Mouse (Mus musculus) cerebellum, postnatal 10 days (tissue): ENCODE measurements around the gene Tbc1d32.

Experiments
- DNase-seq, 2 experiments: peaks; one replicate each; pipeline ENCODE4 v3.0.0; 2021; ENCODE audit warnings: mixed read lengths in 2 of 2

The Tbc1d32 gene

DNA sequence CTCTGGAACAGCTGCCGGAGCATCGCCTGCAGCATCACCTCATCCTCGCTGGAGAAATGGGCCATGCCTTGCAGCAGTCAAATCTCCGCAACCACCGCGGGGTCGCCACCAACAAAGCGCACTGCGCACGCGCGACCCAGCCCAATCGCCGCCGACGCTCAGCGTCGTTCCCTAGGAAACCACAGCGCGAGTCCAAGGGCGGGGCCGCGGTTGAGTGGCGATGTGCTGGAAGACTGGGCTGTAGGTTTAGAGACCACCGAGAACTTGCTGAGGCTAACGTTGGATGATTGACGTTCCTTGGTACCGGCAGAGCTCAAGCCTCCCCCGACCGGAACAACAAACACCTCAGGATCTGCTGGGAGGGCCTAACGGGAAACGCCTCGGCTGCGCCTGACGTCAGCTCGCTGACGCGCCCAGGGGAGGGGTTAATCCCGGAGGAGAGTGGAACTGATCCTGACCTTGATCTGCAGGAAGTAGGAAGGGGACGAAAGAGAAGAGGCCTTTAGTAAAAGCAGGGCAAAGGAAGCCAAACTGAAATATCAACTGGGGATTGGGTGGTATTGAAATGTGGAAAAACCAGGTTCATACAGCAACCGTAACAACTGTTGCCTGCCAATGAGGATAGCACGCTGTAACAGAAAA, at the start of gene Tbc1d32:
Tbc1d32 (minus strand) TSS at position 122 of the 642 bp plus-strand sequence.
- peak; percentile 97 to 98 for DNase-seq

DNA sequence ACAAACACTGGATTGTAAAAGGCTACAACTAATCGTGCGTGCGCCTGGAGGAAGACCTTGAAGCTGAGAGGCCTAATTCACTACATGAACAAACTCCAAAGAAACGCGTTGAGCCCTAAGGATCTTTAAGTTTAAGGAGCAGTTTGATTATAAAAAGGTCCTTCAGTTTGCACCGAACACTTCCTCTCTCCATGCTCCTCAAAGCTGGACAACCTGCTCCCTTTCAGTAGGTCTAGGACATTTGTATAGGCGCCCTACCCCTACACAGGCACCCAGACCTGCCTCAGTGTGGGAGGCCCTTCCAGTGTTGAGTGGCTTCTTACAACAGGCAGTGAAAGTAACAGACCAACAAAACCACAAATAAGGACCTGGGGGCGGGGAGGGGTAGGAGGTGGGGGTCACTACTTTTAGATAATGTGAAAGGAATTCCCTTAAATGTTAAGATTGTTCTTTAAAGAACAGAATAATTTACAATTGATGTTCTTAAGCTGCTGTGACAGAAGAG, 666 bp downstream of the Tbc1d32 start:
- DNase-seq: peak; percentile 21 to 23

DNA sequence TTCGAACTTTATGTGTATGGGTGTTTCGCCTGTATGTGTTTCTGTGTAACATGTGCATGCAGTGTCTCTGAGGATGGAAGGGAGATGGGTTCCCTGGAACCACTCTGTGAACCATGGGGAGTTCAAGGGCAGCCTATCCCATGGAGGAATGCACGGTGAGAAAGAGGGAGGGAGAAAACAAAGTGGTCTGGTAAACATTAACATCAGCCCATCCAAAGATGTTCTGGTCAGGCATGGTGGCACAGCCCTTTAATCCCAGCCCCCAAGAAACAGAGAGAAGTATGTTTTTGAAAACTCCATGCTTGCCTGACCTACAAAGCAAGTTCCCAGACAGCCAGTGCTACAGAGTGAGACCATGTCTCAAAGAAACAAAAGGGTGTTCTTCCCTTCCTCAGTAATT, 12.7 kb downstream of the Tbc1d32 start:
- no peak for DNase-seq

DNA sequence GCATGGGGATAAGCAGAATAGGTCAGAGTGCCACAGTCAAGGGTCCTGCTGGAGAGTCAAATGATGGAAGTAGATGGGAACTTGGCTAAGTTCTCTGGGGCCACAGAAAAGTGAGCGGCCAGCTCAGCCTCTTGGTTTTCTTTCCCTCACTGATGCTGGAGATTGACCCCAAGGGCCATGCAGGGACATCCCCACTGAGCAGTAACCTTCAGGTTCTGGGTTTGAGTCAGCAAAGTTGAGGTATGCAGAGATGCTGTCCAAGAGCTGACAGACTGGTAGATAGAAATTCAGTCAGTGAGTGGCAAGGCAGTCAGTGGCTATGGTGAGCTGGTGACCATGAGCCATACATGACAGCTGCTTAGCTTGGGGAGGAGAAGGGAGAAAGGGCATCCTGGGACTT, 18.1 kb downstream of the Tbc1d32 start:
- no peak for DNase-seq

DNA sequence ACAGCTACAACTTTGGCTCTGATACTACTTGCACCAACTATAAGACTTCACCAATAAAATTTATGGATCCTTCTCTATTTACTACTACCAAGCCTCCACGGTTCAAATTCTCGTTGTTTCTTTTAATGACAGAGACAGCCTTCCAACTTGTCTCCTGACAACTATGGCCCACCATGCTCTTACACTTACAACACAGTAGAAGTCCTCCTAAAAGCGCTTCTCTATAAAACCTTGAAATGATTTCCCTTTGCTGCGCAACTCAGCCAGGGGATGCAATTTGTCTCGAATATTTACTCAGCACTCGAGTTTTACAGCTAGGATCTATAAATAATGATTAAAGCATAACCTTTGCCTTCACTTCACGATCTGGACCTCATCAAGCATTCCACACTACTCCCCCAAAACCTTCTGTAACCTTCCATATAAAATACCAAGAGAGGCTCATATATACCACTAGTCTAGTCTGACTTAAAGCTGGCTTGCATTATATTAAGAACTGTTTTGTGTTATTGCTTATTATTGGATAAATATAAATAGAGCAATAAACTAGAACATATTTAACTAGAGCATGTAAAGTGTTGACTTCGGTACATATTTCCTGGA, 21.6 kb downstream of the Tbc1d32 start:
- DNase-seq: no peak

DNA sequence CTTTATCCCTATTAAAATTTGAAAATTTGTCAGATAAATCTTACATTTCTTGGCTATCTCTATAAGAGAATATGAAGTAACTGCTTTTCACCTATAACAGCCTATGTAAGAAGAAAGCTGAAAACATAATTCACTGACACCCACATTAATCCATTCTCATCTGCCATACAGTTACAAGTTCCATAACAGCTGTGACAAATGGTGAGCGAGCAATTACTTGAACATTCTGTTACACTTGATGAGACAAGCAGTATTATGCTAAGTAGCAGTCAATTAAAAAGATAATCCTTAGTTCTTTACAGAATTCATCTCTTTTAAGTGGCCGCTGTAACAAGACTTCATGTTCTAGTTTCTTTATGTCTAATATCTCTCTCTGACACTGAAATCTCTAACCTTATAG, 24.1 kb downstream of the Tbc1d32 start:
- DNase-seq: no peak

DNA sequence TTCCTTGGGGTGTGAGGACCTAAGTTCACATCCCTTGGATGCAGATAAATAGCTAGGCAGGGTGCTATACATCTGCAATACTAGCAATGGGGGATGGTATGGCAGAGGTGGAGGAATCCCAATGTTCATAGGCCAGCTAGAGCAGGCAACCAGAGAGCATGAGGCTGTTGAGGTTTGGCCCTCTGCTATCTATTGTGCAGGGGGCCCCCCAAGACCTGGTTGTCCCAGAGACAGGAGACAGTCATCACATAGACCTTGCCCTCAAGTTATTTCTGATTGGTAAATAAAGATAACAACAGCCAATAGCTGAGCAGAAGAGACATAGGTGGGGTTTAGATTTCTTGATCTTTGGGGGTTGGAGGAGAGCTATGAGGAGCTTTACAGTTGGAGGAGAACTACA, 28.6 kb downstream of the Tbc1d32 start:
- DNase-seq: no peak

DNA sequence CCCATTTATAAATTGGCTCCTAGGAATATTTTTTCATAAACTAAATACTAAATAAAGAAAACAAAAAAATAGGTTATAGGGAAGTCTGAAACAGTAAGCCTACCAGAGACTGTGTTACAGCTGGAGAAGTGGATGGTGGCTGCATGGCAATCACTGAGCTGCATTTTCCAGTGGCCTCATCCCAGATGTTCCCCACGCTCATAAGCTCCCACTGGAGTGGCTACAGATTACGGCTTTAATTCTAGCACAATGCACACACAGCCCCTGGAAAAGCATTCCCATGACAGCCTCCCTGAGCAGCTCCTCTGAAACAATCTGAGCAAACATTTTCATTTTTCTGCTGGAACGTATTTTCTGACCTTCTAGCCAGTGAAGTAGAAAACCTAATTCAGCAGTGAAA, 29.8 kb downstream of the Tbc1d32 start:
- DNase-seq: no peak

DNA sequence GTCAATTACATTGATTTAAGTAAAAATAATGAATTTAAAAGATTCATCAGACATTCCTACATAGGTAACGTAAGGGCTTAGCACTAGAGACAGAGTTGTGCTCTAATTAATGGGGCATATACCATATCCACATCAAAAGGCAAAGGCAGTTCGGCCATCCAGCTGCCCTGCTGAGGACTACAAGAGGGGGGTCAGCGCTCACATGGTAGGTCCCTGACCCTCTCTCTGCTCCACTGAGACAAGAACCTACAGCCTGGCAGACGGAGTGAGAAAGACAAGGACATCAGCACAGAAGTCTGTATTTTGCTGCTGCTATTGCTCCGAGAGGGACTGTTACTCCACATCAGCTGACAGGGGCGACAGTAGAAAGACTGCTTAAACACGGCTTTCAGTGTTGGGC, 34.2 kb downstream of the Tbc1d32 start:
- DNase-seq: no peak

DNA sequence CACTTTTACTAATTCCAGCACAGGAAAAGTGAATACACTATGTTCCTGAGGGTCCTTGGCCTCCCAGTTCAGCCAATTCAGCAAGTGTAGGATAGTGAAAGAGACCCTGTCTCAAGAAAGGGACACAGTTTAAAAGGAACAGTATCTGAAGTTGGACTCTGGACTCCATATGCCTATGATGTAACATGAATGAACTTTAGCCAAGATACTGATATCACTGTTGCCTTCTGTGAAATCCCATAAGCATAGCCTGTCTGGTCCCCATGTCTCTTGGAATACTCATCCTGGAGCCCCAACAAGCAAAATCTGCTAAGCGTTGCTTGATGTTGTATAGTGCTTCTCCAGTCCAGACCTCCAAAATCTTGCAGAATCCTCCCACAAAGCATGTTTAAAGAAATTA, 46.8 kb downstream of the Tbc1d32 start:
- DNase-seq: no peak

DNA sequence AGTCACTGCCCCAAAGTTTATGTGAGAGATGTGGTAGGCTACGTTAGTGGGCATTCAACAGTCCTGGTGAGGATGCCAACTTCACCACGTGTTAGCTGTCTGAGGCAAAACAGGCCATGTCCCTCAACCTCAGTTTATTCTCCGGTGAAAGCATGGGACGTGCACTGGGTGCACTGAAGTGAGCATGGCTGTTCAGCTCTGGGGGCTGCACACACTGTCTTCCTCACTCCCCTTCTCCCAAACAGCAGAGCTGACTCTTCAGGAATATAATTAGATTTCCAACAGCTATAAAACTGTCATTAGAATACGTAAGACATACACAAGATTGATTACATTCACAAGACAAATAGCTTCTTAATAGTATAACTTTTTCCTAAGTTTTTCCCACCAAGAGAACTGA, 55.3 kb downstream of the Tbc1d32 start:
- no peak for DNase-seq

DNA sequence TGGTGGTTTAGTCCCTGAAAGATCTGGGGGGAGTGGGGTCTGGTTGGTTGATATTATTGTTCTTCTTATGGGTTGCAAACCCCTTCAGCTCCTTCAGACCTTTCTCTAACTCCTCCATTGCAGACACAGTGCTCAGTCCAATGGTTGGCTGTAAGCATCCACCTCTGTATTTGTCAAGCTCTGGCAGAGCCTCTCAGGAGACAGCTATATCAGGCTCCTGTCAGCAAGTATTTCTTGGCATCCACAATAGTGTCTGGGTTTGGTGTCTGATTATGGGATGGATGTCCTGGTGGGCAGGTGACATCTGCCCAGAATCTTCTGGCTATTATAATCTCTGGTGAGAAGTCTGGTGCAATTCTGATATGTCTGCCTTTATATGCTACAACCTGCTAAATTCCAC, 60.8 kb downstream of the Tbc1d32 start:
- DNase-seq: peak; percentile 9 to 16

DNA sequence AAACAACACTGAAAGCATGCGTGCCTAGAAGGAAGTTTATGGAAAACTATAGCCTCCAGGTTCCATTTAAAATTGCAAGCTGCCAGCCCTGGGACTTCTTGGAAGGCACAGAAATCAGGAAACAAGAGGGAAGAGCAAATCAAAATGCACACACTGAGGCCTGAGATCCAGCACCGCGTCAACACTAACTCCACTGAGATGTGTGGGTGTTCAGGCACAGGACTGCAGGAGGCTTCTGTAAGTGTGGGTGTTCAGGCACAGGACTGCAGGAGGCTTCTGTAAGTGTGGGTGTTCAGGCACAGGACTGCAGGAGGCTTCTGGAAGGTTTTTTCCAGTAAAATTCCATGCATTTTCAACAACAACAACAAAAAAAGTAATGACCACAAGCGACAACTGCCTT, 62.7 kb downstream of the Tbc1d32 start:
- DNase-seq: no peak

DNA sequence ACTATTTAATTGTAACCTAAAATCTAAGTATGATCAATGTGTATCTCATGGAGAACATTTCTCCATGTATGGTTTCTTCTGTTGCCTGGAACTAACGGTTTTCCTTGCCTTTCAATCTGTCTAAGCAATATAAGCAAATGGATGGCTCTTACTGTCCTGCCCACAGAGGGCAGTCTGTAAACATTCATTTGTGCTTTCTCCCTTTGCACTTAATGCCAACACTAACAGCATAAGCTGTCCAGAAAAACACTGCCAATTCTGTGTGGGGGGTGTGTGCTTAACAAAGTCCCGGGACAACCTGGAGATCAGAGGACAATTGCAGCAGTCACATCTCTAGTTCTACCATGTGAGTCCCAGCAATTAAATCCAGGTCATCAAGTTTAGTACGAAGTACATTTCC, 64.1 kb downstream of the Tbc1d32 start:
- DNase-seq: peak; percentile 66 to 71

DNA sequence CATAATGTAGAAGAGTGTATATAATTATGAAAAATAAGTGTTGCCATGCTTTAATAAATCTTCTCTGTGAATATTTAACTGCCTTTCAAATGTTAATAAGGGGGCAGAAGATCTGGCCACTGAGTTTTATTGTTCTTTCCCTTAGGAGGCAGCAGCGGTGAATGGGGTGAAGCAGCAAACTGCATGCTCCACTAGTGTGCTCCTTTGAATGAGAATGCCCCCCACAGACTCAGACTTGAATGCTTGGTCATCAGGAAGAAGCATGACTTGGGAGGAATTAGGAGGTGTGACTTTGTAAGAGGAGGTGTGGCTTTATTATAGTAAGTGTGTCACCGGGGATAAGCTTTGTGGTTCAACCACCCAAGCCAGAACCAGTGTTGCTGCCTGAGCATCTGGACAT, 69.7 kb downstream of the Tbc1d32 start:
- no peak for DNase-seq

DNA sequence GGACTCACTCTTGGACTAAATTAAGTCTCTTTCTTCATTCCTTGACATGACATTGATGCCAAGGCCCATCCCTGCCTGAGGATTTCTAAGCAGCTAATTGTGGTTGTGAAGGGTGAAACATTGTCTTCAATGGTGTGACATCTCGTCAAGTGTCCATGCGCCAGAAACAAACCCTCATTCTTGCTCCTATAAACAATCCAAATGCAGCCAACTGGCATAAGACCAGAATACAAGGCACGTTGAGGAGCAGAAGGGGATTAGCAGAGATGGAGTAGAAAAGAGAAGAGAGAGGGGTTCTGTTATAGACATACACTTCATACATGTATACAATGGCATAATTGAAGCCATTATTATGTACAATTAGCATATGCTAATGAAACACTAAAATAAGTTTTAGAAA, 70.3 kb downstream of the Tbc1d32 start:
- peak; percentile 52 to 56 for DNase-seq

DNA sequence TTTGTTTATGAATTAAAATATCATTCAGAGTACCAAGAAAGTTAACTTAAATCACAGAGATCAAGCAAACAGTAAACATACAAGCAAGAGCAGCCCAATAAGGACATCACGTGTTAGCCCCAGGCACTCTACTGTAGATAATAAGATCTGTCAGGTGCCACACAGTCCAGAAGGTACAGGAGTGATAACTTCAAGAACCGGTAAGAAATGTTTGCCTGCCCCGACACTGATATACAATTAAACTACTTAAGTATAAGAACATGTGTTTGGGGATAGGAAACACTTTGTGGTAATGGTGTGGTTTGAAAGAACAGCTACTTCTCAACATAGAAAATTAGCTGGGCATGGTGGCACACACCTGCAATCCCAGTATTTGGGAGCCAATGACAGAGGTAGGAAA, 71.5 kb downstream of the Tbc1d32 start:
- no peak for DNase-seq

DNA sequence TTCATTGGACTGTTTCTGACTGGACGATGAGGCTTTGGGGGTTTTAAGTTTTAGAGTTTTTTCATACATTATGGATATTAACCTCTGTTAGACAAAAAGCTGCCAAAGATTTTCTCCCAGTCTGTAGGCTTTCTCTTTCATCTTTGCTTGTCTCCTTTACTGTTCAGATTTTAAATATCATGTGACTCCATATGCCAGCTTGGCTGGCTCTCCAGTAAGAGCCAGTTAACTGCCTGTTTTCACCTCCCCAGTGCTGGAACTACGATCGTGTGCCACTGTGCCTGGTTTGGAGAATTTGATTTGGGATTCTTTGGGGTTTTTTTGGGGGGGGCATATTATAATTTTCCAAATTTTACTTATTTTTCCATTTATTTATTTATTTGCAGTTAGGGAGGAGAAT, 79.6 kb downstream of the Tbc1d32 start:
- no peak for DNase-seq

DNA sequence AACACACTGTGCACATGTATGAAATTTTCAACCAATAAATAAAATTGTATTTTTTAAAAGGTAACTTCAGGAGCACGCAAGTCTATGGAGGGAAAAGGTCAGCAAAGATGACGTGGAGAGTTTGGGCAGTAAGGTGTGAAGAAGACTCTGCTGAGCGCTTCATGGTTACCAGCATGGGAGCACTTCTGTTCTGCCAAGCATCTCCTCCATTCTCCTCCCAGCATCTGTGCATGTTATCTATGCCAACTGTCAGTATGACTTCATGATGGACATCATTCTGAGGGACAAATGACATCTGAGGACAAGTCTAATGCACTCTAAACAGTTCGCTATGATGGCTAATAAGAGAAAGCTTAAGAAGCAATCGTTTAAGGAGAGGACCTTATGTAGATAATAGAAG, 91.3 kb downstream of the Tbc1d32 start:
- peak; percentile 63 to 70 for DNase-seq

DNA sequence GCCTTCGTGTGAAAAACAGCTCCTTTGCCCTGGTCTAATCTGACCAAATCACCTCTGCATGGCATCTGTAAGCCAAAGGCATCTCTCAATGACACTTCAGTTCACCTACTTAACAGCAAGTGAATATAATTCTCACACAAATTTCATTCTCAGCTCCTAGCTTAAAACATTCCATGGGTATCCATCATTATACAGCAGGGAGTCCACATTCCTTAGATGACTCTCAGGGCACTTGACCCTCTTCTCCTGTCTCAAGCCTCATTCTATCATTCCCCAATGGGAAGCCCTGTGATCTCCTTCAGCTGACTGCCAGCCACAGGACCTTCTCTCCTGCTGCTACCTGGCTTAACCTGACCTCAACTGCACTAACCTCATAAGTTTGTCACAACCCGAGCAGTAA, 98.8 kb downstream of the Tbc1d32 start:
- DNase-seq: no peak

DNA sequence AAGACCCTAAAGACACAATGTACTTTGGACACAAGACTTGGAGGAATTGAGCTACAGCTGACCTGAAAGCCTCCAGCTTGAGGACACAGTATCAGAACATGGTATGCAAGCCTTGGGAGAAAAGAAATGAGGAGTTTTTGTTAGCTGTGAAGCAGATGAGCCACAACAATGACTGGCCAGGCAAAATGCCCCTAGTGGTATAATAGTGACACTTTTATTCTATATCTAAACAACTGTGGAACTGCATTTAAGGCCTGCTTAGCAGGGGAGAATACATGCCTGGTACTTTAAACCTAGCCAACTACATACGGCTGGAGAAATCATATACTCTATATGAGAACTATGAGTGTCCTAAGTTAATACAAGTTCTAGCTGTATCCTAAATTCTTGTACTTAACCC, 101.5 kb downstream of the Tbc1d32 start:
- no peak for DNase-seq

DNA sequence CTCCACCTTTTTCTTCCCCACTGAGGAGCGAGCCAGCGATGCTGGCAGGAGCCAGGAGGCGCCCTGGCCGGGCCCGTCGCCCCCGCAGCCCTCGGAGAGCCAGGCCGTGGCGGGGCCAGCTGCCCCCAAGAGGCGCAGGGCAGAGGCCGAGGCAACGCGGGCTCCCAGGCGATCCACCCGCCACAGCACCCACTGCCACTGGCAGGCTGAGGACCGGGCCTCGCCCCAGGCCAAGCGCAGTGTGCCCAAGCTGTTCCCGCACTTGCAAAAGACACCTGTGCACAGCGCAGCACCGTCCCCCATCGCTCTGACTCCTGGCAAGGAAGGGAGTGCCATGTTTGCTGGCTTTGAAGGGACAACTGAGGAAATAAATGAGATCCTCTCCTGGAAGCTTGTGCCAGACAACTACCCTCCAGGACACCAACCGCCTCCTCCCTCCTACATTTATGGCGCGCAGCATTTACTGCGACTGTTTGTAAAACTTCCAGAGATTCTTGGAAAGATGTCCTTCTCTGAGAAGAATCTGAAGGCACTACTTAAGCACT, 112.8 kb downstream of the Tbc1d32 start:
- peak; percentile 78 to 83 for DNase-seq

DNA sequence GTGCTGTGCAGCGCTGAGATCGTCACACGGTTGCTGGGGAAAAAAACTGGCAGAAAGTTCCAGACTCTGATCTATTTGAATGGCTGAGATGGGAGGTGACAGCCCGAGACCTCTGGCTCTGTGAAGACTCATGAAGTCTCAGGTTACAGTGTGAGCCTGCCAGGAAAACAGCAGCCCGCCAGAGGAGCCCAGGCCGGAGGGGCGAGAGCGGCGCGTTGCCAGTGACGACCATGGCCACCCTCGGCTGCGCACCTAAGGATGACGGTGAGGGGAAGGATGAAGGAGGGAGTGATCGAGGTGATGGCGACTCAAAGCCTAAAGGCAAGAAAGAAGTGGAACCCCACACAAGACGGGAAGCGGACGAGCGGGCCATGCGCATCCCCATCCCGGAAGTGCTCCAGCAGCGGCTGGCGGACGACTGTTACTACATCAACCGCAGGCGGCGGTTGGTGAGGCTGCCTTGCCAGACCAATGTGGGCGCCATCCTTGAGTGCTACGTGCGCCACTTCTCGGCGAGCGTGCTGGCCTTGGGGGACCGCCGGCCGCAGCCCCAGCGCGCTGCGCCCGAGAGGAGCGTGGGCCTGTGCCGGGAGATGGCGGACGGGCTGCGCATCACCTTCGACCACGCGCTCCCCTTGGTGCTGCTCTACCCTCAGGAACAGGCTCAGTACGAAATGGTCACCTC, 113.4 kb downstream of the Tbc1d32 start:
- peak; percentile 87 for DNase-seq

DNA sequence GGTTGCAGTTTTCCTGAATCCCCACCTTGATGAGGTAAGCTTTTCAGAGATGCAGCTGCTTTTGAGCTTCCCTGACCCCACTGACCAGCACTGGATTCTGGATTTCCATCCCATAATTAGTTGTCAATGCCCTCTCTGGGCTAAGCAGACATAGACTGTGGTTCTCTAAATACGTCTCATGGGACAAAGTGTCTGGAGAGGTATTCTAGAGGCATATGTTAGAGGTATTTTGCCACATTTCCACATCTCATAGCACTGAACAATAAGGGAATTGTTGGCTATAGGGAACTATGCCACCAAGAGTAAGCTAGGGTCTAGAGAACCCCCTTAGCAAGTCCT, 121.5 kb downstream of the Tbc1d32 start:
- no peak for DNase-seq
